Mouse (Mus musculus) erythroblast, embryonic 14.5 days (primary cell): Measurements from ENCODE around the gene Ptprn.

Source experiments
- GATA1 ChIP-seq: IDR thresholded peaks from 2 replicates; pipeline ENCODE4 v1.6.1; 2012; ENCODE audit warnings: low read length, inconsistent platforms, mixed read lengths
- TAL1 ChIP-seq: IDR thresholded peaks from 3 replicates; pipeline ENCODE4 v1.6.1; 2012; ENCODE audit warnings: low read length, inconsistent platforms, mixed read lengths

- TF ChIP-seq GATA1 (no peak), TAL1 (no peak)
These were observed 25.1 kb upstream of the Ptprn start for GRCm38 (mm10) chr1:75289376-75289775.
